Mouse (Mus musculus) midbrain, embryonic 14.5 days (tissue): Measurements from ENCODE around the gene Slc16a4. TPM values are rescaled to one million over a fixed set of nuclear protein-coding genes. Genes with fewer than 3 reads are reported as not detected.

Experiments used
- ATAC-seq: fragments of 200-750 bp; cut with Nextera tagmentation; 2 replicates; pipeline ENCODE4 v1.8.0; 2017; ENCODE audit warnings: moderate number of reproducible peaks, moderate library complexity; ENCODE audit not compliant: low FRiP score, low TSS enrichment
- DNase-seq: peaks from one replicate; pipeline ENCODE4 v3.0.0-alpha.2; 2015
- H3K27ac ChIP-seq: fragments of 300-500 bp; sonication (generic); replicated peaks from 2 replicates; pipeline ENCODE4 v1.5.1; 2014; ENCODE audit warnings: mild to moderate bottlenecking, low read depth, low read length, moderate library complexity
- H3K27me3 ChIP-seq: fragments of 300-500 bp; sonication (generic); 2 replicates; pipeline ENCODE4 v1.6.1; 2014; ENCODE audit warnings: low read length, control low read depth, mixed read lengths; ENCODE audit not compliant: control insufficient read depth, insufficient read depth
- H3K36me3 ChIP-seq: fragments of 300-500 bp; sonication (generic); 2 replicates; pipeline ENCODE4 v1.6.1; 2014; ENCODE audit warnings: low read length, control low read depth; ENCODE audit not compliant: control insufficient read depth, insufficient read depth
- H3K4me1 ChIP-seq: fragments of 300-500 bp; sonication (generic); 2 replicates; pipeline ENCODE4 v1.6.1; 2014; ENCODE audit warnings: mild to moderate bottlenecking, antibody characterized with exemption, low read length, control low read depth; ENCODE audit not compliant: control insufficient read depth, insufficient read depth
- H3K4me2 ChIP-seq: fragments of 300-500 bp; sonication (generic); 2 replicates; pipeline ENCODE4 v1.6.1; 2014; ENCODE audit warnings: mild to moderate bottlenecking, low read length, moderate library complexity
- H3K4me3 ChIP-seq: fragments of 300-500 bp; sonication (generic); replicated peaks from 2 replicates; pipeline ENCODE4 v1.5.1; 2014; ENCODE audit warnings: low read depth, low read length
- H3K9ac ChIP-seq: fragments of 300-500 bp; sonication (generic); replicated peaks from 2 replicates; pipeline ENCODE4 v1.6.1; 2014; ENCODE audit warnings: mild to moderate bottlenecking, low read length, moderate library complexity
- H3K9me3 ChIP-seq: fragments of 300-500 bp; sonication (generic); 2 replicates; pipeline ENCODE4 v1.6.1; 2016; ENCODE audit warnings: low read length, control low read depth, mixed read lengths; ENCODE audit not compliant: control insufficient read depth
- WGBS: fragments of 180-500 bp; shearing (Covaris S2); extraction: QIAGEN DNeasy Blood & Tissue Kit; methylation state at CpG from one replicate; pipeline ENCODE4 v1.1.7; 2014; 5-methylcytosine and 5-hydroxymethylcytosine counted together
- polyA plus RNA-seq: library from polyadenylated mRNA; unstranded; fragments of >200 nt; fragmentation: Nextera tagmentation; extraction: Ambion mirVana; gene quantifications from 2 replicates; pipeline ENCODE4 v1.2.1, GENCODE M21; 2014

The Slc16a4 gene
- polyA plus RNA-seq, 1 experiment from 2014 or later = 2.3 TPM

GRCm38 (mm10) chr3:107330503-107331424, 39.7 kb downstream of the Slc16a4 start:
- H3K27me3 ChIP-seq = no peaks in the 10 kb centered on the region
- peak overlapping the region; percentile 93 for H3K4me3 ChIP-seq
- H3K9me3 ChIP-seq = no peaks in the 10 kb centered on the region
- no peak overlapping the region for H3K27ac ChIP-seq
- no peak for ATAC-seq
- 0 out of 2 replicates have a peak overlapping the region, but pooled peaks have one; percentile 9 for H3K9ac ChIP-seq
- WGBS = 79% methylated on average over 28 of the region's 28 CpGs
- peak overlapping the region; percentile 86 for H3K4me2 ChIP-seq
- peaks cover 16% of the 10 kb centered on the region for H3K36me3 ChIP-seq
- H3K4me1 ChIP-seq = peaks cover 36% of the 10 kb centered on the region
- DNase-seq = no peak

GRCm38 (mm10) chr3:107331746-107332126, 40.7 kb downstream of the Slc16a4 start:
- ATAC-seq (no peak), DNase-seq (no peak)
- H3K27ac ChIP-seq = no peak overlapping the region

GRCm38 (mm10) chr3:107332127-107332959, 41.3 kb downstream of the Slc16a4 start:
- Histone ChIP-seq H3K4me2 (peak overlapping the region; percentile 86), H3K4me3 (peak overlapping the region; percentile 93), H3K4me1 (peaks cover 36% of the 10 kb centered on the region), H3K9ac (peak overlapping the region; percentile 71), H3K27me3 (no peaks in the 10 kb centered on the region), H3K27ac (peak overlapping the region; percentile 89), H3K36me3 (peaks cover 14% of the 10 kb centered on the region), H3K9me3 (no peaks in the 10 kb centered on the region)
- peak; percentile 0; the same call in 1 of the 2 replicates for ATAC-seq
- DNase-seq = peak; percentile 61
- under 1% methylated on average over 75 of the region's 75 CpGs for WGBS

More at GRCm38 (mm10) chr3:107331746-107332126, 40.7 kb downstream of the Slc16a4 start:
- Histone ChIP-seq H3K27me3 (no peaks in the 10 kb centered on the region), H3K4me3 (peak overlapping the region; percentile 93), H3K4me2 (peak overlapping the region; percentile 86), H3K9ac (peak overlapping the region; percentile 71), H3K36me3 (peaks cover 14% of the 10 kb centered on the region), H3K9me3 (no peaks in the 10 kb centered on the region), H3K4me1 (peaks cover 36% of the 10 kb centered on the region)
- 22% methylated on average over 17 of the region's 17 CpGs for WGBS

GRCm38 (mm10) chr3:107332960-107333380, 41.9 kb downstream of the Slc16a4 start:
- H3K9ac ChIP-seq = peak overlapping the region; percentile 71
- under 1% methylated on average over 37 of the region's 37 CpGs for WGBS

GRCm38 (mm10) chr3:107333381-107334201, 42.6 kb downstream of the Slc16a4 start, which contains the start of gene Rbm15:
Gene Rbm15, minus strand, starts transcription at chr3:107333673.
- H3K4me1 ChIP-seq = peaks cover 28% of the 10 kb centered on the region
- H3K9ac ChIP-seq = peak within 1 kb of the TSS; percentile 80
- peak within 1 kb of the TSS; percentile 93 for H3K27ac ChIP-seq
- DNase-seq (peak; percentile 99), ATAC-seq (peak; percentile 95)
- H3K4me2 ChIP-seq = peak within 1 kb of the TSS; percentile 86
- H3K27me3 ChIP-seq = no peaks in the 10 kb centered on the region
- WGBS = under 1% methylated on average over 62 of the region's 62 CpGs
- no peaks in the 10 kb centered on the region for H3K9me3 ChIP-seq
- peak within 1 kb of the TSS; percentile 93 for H3K4me3 ChIP-seq
- H3K36me3 ChIP-seq = peaks cover 14% of the 10 kb centered on the region

More at GRCm38 (mm10) chr3:107332960-107333380, 41.9 kb downstream of the Slc16a4 start:
- Histone ChIP-seq H3K4me3 (peak overlapping the region; percentile 93), H3K9me3 (no peaks in the 10 kb centered on the region), H3K36me3 (peaks cover 14% of the 10 kb centered on the region), H3K4me2 (peak overlapping the region; percentile 86), H3K27me3 (no peaks in the 10 kb centered on the region), H3K4me1 (peaks cover 32% of the 10 kb centered on the region), H3K27ac (peak overlapping the region; percentile 93)
- peak; percentile 100 for DNase-seq
- peak; percentile 97 for ATAC-seq

GRCm38 (mm10) chr3:107334202-107334934, 43.3 kb downstream of the Slc16a4 start:
- DNase-seq = no peak
- Histone ChIP-seq H3K36me3 (peaks cover 14% of the 10 kb centered on the region), H3K4me1 (peaks cover 25% of the 10 kb centered on the region), H3K27me3 (no peaks in the 10 kb centered on the region), H3K9ac (peak overlapping the region; percentile 80), H3K4me3 (peak overlapping the region; percentile 93), H3K9me3 (no peaks in the 10 kb centered on the region), H3K4me2 (peak overlapping the region; percentile 77), H3K27ac (peak overlapping the region; percentile 93)
- ATAC-seq = no peak
- 10% methylated on average over 12 of the region's 12 CpGs for WGBS

- ATAC-seq = no peak
- Histone ChIP-seq H3K4me2 (no peak overlapping the region), H3K4me1 (no peaks in the 10 kb centered on the region), H3K4me3 (no peak overlapping the region), H3K9me3 (no peaks in the 10 kb centered on the region), H3K9ac (no peak overlapping the region), H3K27ac (no peak overlapping the region), H3K36me3 (no peaks in the 10 kb centered on the region), H3K27me3 (no peaks in the 10 kb centered on the region)
- WGBS = 59% methylated on average over 3 of the region's 3 CpGs
- DNase-seq = no peak
Measured at GRCm38 (mm10) chr3:107343971-107344370, 52.9 kb downstream of the Slc16a4 start.
